Mouse (Mus musculus) gastrocnemius, adult 2 months (tissue): ENCODE measurements around the gene Itgb4. TPM values are rescaled to one million over a fixed set of nuclear protein-coding genes. Genes with fewer than 3 reads are reported as not detected.
A peak's percentile ranks its signal among the peaks of the same experiment; 100 is the strongest.

Experiments used
- DNase-seq: peaks from one replicate; pipeline ENCODE4 v3.0.0; 2022
- H3K27ac ChIP-seq: fragments of 200-600 bp; 2 replicates; pipeline ENCODE4 v1.8.1; 2022; ENCODE audit warnings: mild to moderate bottlenecking
- H3K4me3 ChIP-seq: fragments of 200-600 bp; 2 replicates; pipeline ENCODE4 v1.8.1; 2022; ENCODE audit warnings: mild to moderate bottlenecking, moderate library complexity
- CTCF ChIP-seq: fragments of 200-600 bp; IDR thresholded peaks from 2 replicates; pipeline ENCODE4 v1.8.1; 2022; ENCODE audit warnings: antibody characterized with exemption, mild to moderate bottlenecking, moderate library complexity
- intact Hi-C: fragments of 180-260 bp; cut with DNase I; formaldehyde crosslinking; loops from one replicate; pipeline ENCODE4 v1.15.1; 2025
- total RNA-seq, 2 experiments: library from RNA; stranded (reverse); gene quantifications; 2 replicates each; pipeline ENCODE4 v1.2.3; 2021

The Itgb4 gene
- total RNA-seq, 2 experiments from 2014 or later, result 4.2 to 4.5 TPM

DNA sequence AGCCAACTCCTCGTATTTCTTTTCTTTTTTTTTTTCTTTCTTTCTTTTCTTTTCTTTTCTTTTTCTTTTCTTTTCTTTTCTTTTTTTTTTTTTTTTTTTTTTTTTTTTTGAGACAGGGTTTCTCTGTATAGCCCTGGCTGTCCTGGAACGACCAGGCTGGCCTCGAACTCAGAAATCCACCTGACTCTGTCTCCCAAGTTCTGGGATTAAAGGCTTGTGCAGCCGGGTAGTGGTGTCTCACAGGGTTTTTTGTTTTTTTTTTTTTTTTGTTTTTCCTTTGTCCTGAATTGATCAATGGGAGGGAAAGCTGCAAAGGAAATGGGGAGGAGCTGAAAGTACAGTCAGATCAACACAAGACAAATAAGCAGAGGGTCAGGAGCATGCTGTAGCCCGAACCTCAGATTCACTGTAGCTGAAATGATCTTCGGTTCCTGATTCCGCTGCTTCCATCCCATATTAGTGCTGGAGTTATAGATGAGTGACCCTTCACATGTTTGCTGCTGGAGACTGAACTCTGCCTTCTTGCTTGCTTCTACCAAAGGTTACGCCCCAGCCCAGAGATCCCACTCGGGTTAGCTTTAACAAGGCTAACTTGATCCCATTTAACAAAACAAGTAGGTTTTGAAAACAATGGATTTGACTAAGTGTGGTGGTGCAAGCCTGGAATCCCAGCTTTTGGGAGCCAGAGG lies 53.8 kb downstream of the Itgb4 start:
- intact Hi-C loops, result no loop called here
- H3K27ac ChIP-seq, result no peak overlapping the region
- no peak overlapping the region for H3K4me3 ChIP-seq
- TF ChIP-seq CTCF, result no peak
- no peak for DNase-seq

DNA sequence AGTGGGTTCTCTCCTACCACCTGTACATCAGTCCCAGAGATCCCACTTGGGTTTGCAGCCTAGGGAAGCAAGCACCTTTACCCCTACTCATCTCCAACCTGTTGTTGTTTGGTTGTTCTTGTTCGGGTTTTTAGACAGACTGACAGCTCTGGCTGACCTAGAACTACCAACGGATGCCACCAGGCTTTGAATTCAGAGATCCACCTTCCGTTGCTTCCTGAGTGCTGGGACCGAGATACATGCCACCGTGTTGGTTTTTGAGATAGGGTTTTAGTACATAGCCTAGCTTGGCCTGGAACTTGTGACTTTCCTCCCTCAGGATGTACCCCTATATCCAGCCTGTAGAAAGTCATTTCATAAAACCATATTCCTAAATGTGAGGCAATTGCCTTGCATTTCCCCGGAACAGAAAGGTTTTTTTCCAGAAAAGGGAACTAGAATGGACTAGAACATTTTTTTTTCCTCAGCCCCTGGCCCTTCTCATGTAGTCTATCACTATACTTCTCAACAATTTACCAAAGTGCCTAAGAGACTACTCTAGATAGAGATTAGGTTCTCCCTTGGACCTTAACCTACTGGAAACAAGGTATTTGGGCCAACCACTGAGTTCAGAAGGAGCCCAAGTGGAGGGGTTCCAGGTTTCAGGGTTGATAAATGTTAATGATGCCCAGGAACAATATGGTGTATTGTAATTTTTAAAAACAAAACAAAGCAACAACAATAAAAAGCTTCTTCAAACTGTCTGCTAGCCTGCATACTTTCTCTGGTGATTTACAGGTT lies 54.8 kb downstream of the Itgb4 start:
- no peak for DNase-seq
- no peak for TF ChIP-seq CTCF
- Histone ChIP-seq H3K4me3 (peak overlapping the region; percentile 91), H3K27ac (peak overlapping the region; percentile 98)
- intact Hi-C loops, result no loop called here

DNA sequence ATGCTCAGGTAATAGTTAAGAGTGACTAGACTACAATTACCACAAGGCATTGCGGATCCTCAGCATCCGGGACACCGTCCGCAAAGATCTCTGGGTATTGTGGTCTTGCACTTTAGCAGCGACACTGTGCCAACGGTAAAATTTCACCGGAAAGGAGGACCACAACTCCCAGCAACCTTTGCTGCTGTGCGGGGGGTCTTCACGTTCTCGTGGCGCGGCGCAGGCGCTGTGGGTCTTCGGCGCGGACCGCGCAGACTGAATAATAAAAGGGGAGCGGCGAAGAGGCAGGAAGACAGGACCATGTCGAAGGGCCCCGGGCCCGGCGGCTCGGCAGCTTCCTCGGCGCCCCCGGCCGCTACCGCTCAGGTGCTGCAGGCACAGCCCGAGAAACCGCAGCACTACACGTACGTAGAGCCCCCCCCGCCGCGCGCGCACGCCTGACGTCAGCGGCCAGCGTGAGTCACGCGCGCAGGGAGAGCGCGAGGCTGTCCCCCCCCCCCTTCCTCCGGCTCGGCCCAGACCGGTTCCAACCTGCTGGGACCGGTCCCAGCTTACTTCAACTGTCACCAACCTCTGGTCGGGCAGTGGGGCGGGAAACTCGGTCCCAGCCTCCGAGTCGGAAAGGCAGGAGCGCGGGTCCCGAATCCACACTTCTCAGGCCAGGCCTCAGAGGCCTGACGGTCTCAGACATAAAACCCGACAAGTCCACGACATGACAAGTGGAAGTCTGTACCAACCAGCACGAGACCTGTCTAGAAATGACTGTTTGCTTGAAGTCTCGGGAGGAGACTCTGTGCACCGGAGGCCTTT lies 55.8 kb downstream of the Itgb4 start, which contains the start of gene Unk:
Gene Unk, plus strand, starts transcription at position 235 of the 810 bp plus-strand sequence.
- Histone ChIP-seq H3K27ac (peak within 1 kb of the TSS; percentile 98), H3K4me3 (peak within 1 kb of the TSS; percentile 91)
- no peak for TF ChIP-seq CTCF
- peak; percentile 96 for DNase-seq
- intact Hi-C loops, result loop anchor here (2.0 to 5.0 kb wide), 2 partner anchors 57 to 102 kb away; partner anchors contain the start of genes Trim65 and Wbp2

DNA sequence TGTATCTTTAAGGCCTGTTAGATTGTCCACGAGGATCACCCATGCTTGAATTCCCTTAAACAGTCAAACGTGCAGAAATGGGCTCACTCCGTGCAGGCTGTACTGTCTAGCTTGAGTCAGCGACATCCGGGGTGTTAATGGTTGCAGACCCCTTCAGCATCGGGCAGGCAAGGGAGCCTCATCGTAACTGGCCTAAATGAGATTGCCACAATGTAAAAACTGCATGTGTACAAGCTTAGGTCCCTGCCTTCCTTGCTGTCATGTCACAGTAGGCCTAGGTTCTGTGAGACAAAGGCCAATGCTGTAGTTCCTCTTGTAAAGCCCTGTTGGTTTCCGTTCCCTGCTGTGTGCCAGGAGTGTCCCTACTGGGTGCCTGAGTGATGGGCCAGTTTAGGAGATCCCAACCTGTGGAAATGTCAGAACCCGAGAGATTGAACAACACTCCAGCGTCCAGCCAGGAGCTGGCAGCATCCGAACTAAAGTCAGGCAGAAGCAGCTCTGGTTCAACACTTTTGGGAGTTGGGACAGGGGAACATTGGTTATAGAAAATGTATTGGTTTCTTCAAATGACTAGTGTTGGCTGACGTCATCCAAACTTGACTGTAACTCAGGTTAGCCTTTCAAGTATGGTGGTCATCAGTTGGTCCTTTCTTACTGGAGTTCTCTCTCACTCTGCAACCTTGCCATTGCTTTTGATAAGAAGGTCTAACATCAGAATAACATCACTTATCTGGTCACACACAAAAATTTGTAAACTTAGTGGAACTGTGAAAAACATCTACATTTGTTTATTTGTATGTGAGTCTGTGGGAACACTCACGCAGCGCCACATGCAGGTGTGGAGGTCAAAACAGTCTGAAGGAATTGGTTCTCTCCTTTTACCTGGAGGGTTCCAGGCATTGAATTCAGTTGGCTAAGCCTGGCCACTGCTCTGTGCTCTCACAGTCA lies 56.7 kb downstream of the Itgb4 start:
- Histone ChIP-seq H3K4me3 (peak overlapping the region; percentile 91), H3K27ac (peak overlapping the region; percentile 98)
- intact Hi-C loops, result loop anchor here (2.0 to 5.0 kb wide), 2 partner anchors 56 to 101 kb away; partner anchors contain the start of genes Trim65 and Wbp2
- peak; percentile 46 for DNase-seq
- TF ChIP-seq CTCF, result no peak

DNA sequence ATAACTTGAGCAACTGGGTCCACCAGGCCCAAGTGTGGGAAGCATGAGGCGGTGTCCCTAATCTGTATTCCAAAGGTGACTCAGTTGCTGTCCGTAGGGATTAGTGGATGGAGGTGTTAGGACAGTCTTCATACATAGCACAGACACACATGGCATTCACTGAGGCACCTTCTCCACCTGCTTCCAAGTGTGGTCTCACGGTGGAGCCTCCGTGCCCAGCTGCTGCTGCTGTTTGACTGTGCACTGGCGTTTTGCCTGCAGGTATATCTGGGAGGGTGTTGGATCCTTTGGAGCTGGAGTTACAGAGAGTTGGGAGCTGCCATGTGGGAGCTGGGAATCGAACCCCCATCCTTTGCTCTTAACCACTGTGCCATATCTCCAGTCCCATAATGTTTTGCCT lies 60.1 kb downstream of the Itgb4 start:
- Histone ChIP-seq H3K4me3 (no peak overlapping the region), H3K27ac (no peak overlapping the region)
- TF ChIP-seq CTCF, result no peak
- intact Hi-C loops, result loop anchor here (5.0 kb wide), 1 partner anchor 98 kb away; the partner anchor contains the start of gene Trim65
- DNase-seq, result no peak

DNA sequence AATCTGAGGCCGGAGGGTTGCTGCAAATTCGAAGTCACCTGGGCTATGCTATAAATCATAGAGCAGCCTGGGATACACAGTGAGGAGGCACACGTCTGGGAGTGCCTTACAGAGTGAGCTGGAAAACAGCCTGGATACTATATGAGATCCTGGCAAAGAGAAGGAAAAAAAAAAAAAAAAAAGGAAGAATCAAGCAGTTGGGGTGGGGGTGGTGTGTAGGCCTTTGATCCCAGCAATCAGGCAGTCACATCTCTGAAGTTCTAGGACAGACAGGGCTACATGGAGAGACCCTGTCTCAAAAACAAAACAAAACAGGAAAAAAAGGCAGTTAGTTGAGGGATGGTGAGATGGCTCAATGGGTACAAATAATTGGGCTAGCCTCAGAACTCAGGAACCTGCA lies 62.2 kb downstream of the Itgb4 start:
- no peak for TF ChIP-seq CTCF
- intact Hi-C loops, result loop anchor here (2.0 kb wide), 1 partner anchor 26 kb away; no protein-coding TSS in a partner anchor

DNA sequence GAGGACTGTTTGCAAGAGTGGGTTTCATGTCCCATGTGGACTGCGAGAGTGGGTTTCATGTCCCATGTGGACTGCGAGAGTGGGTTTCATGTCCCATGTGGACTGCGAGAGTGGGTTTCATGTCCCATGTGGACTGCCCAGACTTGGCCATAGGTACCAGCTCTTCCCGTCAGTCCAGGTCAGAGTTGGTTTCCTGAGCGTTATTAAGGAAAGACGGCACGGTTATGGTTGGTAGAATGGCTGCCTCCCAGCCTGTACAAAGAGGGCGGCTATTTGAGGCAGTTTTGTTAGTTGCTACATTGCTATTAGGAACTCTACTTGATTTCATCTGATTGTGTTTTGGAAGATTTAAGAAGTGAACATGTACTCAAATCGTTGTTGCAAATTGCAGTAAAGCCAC lies 63.3 kb downstream of the Itgb4 start:
- intact Hi-C loops, result loop anchor here (2.0 kb wide), 1 partner anchor 25 kb away; no protein-coding TSS in a partner anchor
- no peak overlapping the region for H3K27ac ChIP-seq
- TF ChIP-seq CTCF, result no peak
- DNase-seq, result no peak
- H3K4me3 ChIP-seq, result no peak overlapping the region

More for the DNA sequence above, 62.2 kb downstream of the Itgb4 start:
- no peak for DNase-seq
- Histone ChIP-seq H3K27ac (no peak overlapping the region), H3K4me3 (no peak overlapping the region)

DNA sequence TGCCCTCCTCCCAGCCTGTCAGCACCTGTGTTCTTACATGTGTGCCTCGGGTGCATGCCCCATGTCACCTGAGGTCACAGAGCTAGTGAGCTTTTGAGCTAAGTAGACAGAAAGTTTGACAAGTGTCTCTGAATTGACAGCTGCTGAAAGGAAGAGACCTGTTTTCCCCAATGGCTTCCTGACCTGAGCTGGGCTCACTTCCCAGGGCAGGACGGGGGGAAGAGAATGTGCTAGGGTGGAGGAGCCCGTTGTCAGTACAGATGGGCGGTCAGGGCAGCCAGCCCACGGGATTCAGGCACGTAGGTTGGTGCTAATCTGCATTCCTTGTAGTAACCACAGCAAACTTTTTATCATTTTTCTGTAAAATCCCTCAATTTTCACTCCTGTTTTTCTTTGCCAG lies 66.1 kb downstream of the Itgb4 start:
- TF ChIP-seq CTCF, result no peak
- Histone ChIP-seq H3K4me3 (no peak overlapping the region), H3K27ac (peak overlapping the region; percentile 77)
- peak; percentile 52 for DNase-seq
- intact Hi-C loops, result no loop called here

DNA sequence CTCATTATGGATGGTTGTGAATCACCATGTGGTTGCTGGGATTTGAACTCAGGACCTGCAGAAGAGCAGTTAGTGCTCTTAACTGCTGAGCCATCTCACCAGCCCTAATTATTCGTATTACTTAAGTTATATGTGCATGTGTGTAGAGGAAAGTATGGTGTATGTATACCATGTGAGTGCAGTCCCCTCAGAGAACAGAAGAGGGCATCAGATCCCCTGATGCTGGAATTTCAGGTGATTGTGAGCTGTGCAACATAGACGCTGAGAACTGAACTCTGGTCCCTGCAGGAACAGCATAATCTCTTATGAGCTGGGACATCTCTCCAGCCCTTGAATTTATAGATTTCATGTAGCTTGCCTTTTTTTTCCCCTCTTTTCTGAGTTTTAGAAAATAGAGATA lies 67.3 kb downstream of the Itgb4 start:
- no peak for DNase-seq
- TF ChIP-seq CTCF, result peak; percentile 24; the same call in 1 of the 2 replicates
- intact Hi-C loops, result no loop called here

DNA sequence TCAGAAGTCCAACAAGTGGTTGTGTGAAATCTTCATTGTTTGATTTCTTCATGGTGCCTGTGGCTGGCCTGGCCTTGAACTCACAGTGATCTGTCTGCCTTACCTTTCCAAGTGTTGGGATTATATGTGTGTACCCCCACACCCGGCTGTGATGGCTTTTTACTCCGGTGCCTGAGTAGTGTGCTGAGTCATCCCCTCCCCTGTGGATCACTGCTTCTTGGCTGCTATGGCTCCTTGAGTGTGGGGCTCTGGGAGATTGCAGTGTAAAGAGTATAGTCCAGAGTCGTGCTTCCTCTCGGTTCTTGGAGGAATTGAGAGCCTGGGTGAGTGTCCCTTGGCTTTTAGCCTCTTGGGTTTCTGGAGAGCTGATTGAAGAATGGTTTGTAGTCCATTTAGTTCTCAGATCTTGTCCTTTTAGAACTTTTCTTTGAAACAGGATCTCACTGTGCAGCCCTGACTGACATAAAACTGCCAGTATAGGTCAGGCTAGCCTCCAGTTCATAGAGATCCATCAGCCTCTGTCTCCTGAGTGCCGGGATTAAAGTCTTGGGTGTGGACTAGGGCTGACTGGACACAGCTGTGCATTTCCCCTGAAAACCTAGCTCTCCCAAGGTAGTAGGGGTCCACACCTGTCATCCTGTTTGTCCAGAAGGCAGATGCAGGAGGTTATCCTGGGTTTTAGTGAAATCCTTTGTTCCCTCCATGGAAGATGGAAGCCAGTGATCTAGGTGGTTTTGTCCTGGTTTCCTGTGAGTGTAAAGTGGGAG lies 68.0 kb downstream of the Itgb4 start:
- no peak overlapping the region for H3K4me3 ChIP-seq
- H3K27ac ChIP-seq, result no peak overlapping the region
- intact Hi-C loops, result no loop called here
- TF ChIP-seq CTCF, result no peak
- no peak for DNase-seq

More for the DNA sequence above, 67.3 kb downstream of the Itgb4 start:
- Histone ChIP-seq H3K4me3 (no peak overlapping the region), H3K27ac (no peak overlapping the region)

DNA sequence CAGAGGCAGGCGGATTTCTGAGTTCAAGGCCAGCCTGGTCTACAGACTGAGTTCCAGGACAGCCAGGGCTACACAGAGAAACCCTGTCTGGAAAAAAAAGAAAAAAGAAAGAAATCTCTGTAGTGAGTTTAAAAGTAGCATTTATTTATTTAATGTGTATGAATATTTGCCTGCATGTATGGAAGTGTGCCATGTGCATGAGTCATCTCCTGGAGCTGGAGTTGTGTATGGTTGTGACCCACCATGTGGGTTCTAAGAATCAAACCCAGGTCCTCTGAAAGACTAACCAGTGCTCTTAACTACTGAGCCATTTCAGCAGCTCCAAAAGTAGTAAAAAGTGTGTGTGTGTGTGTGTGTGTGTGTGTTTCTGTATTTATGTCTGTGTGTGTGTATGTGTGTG lies 68.8 kb downstream of the Itgb4 start:
- no peak overlapping the region for H3K4me3 ChIP-seq
- no peak for DNase-seq
- intact Hi-C loops, result no loop called here
- no peak for TF ChIP-seq CTCF
- no peak overlapping the region for H3K27ac ChIP-seq
